Mouse (Mus musculus) brain, embryonic 14.5 days (tissue): ENCODE measurements at regions not wholly inside any gene's neighbourhood (a gene's known extent, or its start where the extent isn't known, plus 50 kb on each side); places are given as distances from the start of the nearest gene placed in this dataset.
"Not testable (repeated sequence)": the region's sequence is repeated elsewhere in the genome, so short reads cannot be mapped to it uniquely, and the experiment has no call there.

Experiments
- CTCF ChIP-seq: fragments of 200-500 bp; IDR thresholded peaks from 2 replicates; pipeline ENCODE4 v1.5.1; 2012; ENCODE audit warnings: inconsistent platforms, mild to moderate bottlenecking, moderate library complexity, borderline replicate concordance; ENCODE audit not compliant: insufficient read depth, insufficient read length; ENCODE audit errors: extremely low read depth
- POLR2A ChIP-seq: fragments of 200-500 bp; IDR thresholded peaks from 2 replicates; pipeline ENCODE4 v1.6.1; 2012; ENCODE audit warnings: mild to moderate bottlenecking, inconsistent platforms, borderline replicate concordance; ENCODE audit not compliant: poor library complexity, insufficient read depth, insufficient read length, severe bottlenecking; ENCODE audit errors: extremely low read depth

DNA sequence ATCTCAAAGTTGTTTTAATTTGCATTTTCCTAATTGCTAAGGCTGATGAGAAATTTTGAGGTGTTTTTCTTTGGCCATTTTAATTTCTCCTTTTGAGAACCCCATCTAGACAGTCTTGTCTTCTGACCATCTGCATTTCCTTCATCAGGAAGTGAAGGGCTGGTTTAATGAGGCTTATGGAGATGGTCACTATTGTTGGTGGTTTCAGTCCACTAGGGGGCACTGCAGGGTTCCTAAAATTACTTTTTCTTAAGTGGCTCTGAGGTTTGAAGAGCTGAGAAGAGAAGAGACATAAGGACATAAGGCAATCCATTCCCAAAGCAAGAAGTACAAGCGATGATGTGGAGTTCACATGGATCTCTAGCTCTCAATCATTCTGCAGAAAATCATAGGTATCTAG is 805.6 kb upstream of the Olfr1507 start:
- not testable (repeated sequence) for TF ChIP-seq CTCF, POLR2A
